ENCODE assay signal across 14 mouse cellular contexts in the genomic region with DNA sequence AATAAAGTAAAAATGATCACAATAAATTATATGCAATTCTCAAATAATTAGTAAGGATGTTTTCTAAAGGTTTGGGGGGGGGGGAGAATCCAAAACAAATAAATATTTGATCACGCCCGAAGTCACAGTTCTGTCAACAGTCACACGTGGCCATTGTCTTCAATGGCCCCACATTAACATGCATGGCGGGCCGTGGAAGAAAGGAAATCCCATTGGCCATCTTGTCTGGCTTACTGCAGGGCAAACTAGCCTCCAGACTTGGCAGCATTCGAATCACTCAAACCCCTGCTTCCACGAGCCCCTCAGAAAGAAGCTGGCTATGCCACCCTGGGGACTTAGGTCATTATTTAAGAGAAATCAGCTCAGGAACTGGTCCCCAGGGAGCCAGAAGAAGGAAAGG.
DNase-seq lines count a peak whose midpoint lies in the region; ATAC-seq and TF ChIP-seq lines count a peak whose summit lies in the region.
"Had no signal": no experiment of that assay in that cellular context is flagged by ENCODE, and none has a peak within 500 bp of the region (broad histone marks: within the 10 kb centered on the region; RNA-seq: fewer than 3 reads in every experiment).

No protein-coding gene starts in this region.

- H3K4me3 ChIP-seq in hindbrain, embryonic 10.5 days: no peak overlapping the region
- H3K4me3 ChIP-seq in hindbrain, embryonic 12.5 days: no peak overlapping the region
- H3K4me3 ChIP-seq in liver, embryonic 11.5 days (ENCODE audit: low read depth, low read length): no peak overlapping the region
- no peak overlapping the region for H3K4me3 ChIP-seq in ES-Bruce4 (ENCODE audit: low read depth, low read length)
- H3K4me3 ChIP-seq in neural tube, embryonic 14.5 days (ENCODE audit: low read depth, low read length): no peak overlapping the region

- peaks cover 5% of the 10 kb centered on the region; the same call in 1 of the 2 replicates for H3K36me3 ChIP-seq in hindbrain, embryonic 10.5 days
- no peaks in the 10 kb centered on the region for H3K36me3 ChIP-seq in hindbrain, embryonic 12.5 days
- H3K36me3 ChIP-seq in liver, embryonic 11.5 days (ENCODE audit: control insufficient read depth, insufficient read depth, low read length): no peaks in the 10 kb centered on the region
- peaks cover 21% of the 10 kb centered on the region for H3K36me3 ChIP-seq in ES-Bruce4 (ENCODE audit: control insufficient read depth, insufficient read depth, low read length, poor library complexity, severe bottlenecking)
- H3K36me3 ChIP-seq in neural tube, embryonic 14.5 days (ENCODE audit: control insufficient read depth, insufficient read depth, low read length): no peaks in the 10 kb centered on the region

- 30% methylated on average over 7 of the region's 7 CpGs for WGBS in hindbrain, embryonic 10.5 days
- WGBS in hindbrain, embryonic 12.5 days: 32% methylated on average over 7 of the region's 7 CpGs
- 68% methylated on average over 7 of the region's 7 CpGs for WGBS in liver, embryonic 11.5 days
- 15% methylated on average over 7 of the region's 7 CpGs for whole genome bisulfite sequencing in neural tube, embryonic 14.5 days

- no peak for DNase-seq in hindbrain, embryonic 10.5 days (ENCODE audit: low spot score)
- no peak for DNase-seq in liver, embryonic 11.5 days (ENCODE audit: low spot score)
- DNase-seq in liver: no peak
- DNase-seq in left cerebral cortex, adult 9 months (ENCODE audit: low spot score in 2 of 2): no peak
- no peak for DNase-seq in thymus, postnatal 14 days
- DNase-seq: adrenal gland, adult 2 months; cerebellum, postnatal 10 days; gastrocnemius, postnatal 14 days; heart, postnatal 14 days; lung, adult 2 months; right cerebral cortex, postnatal 14 days had no signal

- H3K27me3 ChIP-seq in hindbrain, embryonic 10.5 days (ENCODE audit: insufficient read depth, poor library complexity, severe bottlenecking): no peaks in the 10 kb centered on the region
- no peaks in the 10 kb centered on the region for H3K27me3 ChIP-seq in hindbrain, embryonic 12.5 days
- no peaks in the 10 kb centered on the region for H3K27me3 ChIP-seq in liver, embryonic 11.5 days (replicated peaks; ENCODE audit: control insufficient read depth, insufficient read depth, low read length)
- no peaks in the 10 kb centered on the region for H3K27me3 ChIP-seq in ES-Bruce4 (ENCODE audit: control insufficient read depth, insufficient read depth, low read length, poor library complexity, severe bottlenecking)
- no peaks in the 10 kb centered on the region for H3K27me3 ChIP-seq in neural tube, embryonic 14.5 days (ENCODE audit: control insufficient read depth, insufficient read depth, low read length)

- peaks cover 22% of the 10 kb centered on the region for H3K4me1 ChIP-seq in hindbrain, embryonic 10.5 days (replicated peaks)
- peaks cover 13% of the 10 kb centered on the region for H3K4me1 ChIP-seq in hindbrain, embryonic 12.5 days
- no peaks in the 10 kb centered on the region; the same call in none of the 2 replicates for H3K4me1 ChIP-seq in liver, embryonic 11.5 days (replicated peaks; ENCODE audit: control insufficient read depth, insufficient read depth, low read length)
- H3K4me1 ChIP-seq in ES-Bruce4 (ENCODE audit: control insufficient read depth, insufficient read depth, low read length): peaks cover 3% of the 10 kb centered on the region
- H3K4me1 ChIP-seq in neural tube, embryonic 14.5 days (ENCODE audit: control insufficient read depth, insufficient read depth, low read length): peaks cover 7% of the 10 kb centered on the region; the same call in 1 of the 2 replicates

- 0 out of 2 replicates have a peak overlapping the region, but pooled peaks have one; percentile 54 for H3K27ac ChIP-seq in hindbrain, embryonic 10.5 days
- no peak overlapping the region for H3K27ac ChIP-seq in hindbrain, embryonic 12.5 days
- H3K27ac ChIP-seq in liver, embryonic 11.5 days (ENCODE audit: low read depth, low read length): peak overlapping the region; percentile 25; the same call in 1 of the 2 replicates
- H3K27ac ChIP-seq in ES-Bruce4 (ENCODE audit: insufficient read depth, low read length): peak overlapping the region; percentile 86
- no peak overlapping the region for H3K27ac ChIP-seq in neural tube, embryonic 14.5 days (ENCODE audit: low read depth, low read length)

- 0 out of 2 replicates have a peak, but pooled peaks cover 4% of the 10 kb centered on the region for H3K9me3 ChIP-seq in hindbrain, embryonic 10.5 days
- H3K9me3 ChIP-seq in hindbrain, embryonic 12.5 days (replicated peaks): no peaks in the 10 kb centered on the region
- no peaks in the 10 kb centered on the region; the same call in 1 of the 2 replicates for H3K9me3 ChIP-seq in liver, embryonic 11.5 days (ENCODE audit: control insufficient read depth, low read length)
- H3K9me3 ChIP-seq in ES-Bruce4 (replicated peaks; ENCODE audit: control insufficient read depth, insufficient read depth, low read length, poor library complexity, severe bottlenecking): peaks cover 26% of the 10 kb centered on the region
- no peaks in the 10 kb centered on the region for H3K9me3 ChIP-seq in neural tube, embryonic 14.5 days (ENCODE audit: control insufficient read depth, low read length)

- H3K9ac ChIP-seq in hindbrain, embryonic 12.5 days: no peak overlapping the region
- H3K9ac ChIP-seq in liver, embryonic 11.5 days (ENCODE audit: low read depth, low read length): no peak overlapping the region
- H3K9ac ChIP-seq in ES-Bruce4 (ENCODE audit: low read depth, poor library complexity, severe bottlenecking): no peak overlapping the region
- no peak overlapping the region for H3K9ac ChIP-seq in neural tube, embryonic 14.5 days (replicated peaks; ENCODE audit: low read depth, low read length)

- TF ChIP-seq CTCF in ES-Bruce4 (IDR thresholded peaks at IDR 0.05; ENCODE audit: low read depth, low read length): no peak

- TF ChIP-seq EP300 in ES-Bruce4 (IDR thresholded peaks at IDR 0.05; ENCODE audit: insufficient read depth, low read depth, low read length): no peak

- no peak for TF ChIP-seq POLR2A in ES-Bruce4 (IDR thresholded peaks at IDR 0.05; ENCODE audit: insufficient read depth, low read length)

- H3K4me2 ChIP-seq in hindbrain, embryonic 12.5 days (replicated peaks): no peak overlapping the region; the same call in 1 of the 2 replicates
- no peak overlapping the region for H3K4me2 ChIP-seq in liver, embryonic 11.5 days
- no peak overlapping the region for H3K4me2 ChIP-seq in neural tube, embryonic 14.5 days (ENCODE audit: low read depth, low read length)

- no peak for ATAC-seq in hindbrain, embryonic 12.5 days (ENCODE audit: low FRiP score)
- no peak for ATAC-seq in liver, embryonic 11.5 days (replicated peaks; ENCODE audit: low FRiP score)
- ATAC-seq in neural tube, embryonic 14.5 days (ENCODE audit: low read depth): peak; percentile 47; the same call in 1 of the 2 replicates

Comparison
In these comparisons a context has a peak if more than half of its experiments do, and no peak if none do; other contexts are left out.
1. H3K27ac ChIP-seq: peak in hindbrain, embryonic 10.5 days (single experiment), liver, embryonic 11.5 days (single experiment) and ES-Bruce4 (single experiment); none in hindbrain, embryonic 12.5 days (single experiment) and neural tube, embryonic 14.5 days (single experiment).